Mouse (Mus musculus) small intestine, adult 2 months (tissue): ENCODE data around the gene Dock4.

Source experiments
- CTCF ChIP-seq: fragments of 200-500 bp; IDR thresholded peaks from 2 replicates; pipeline ENCODE4 v1.5.1; 2012; ENCODE audit warnings: low read depth, mild to moderate bottlenecking, control low read depth, inconsistent platforms, low read length, moderate library complexity, mixed read lengths; ENCODE audit not compliant: insufficient replicate concordance, insufficient read length; ENCODE audit errors: extremely low read depth
- POLR2A ChIP-seq: fragments of 200-500 bp; IDR thresholded peaks from 2 replicates; pipeline ENCODE4 v1.6.1; 2012; ENCODE audit warnings: low read depth, mild to moderate bottlenecking, control low read depth, inconsistent platforms, low read length, moderate library complexity

- no peak for TF ChIP-seq CTCF
- no peak for TF ChIP-seq POLR2A
Measured at GRCm38 (mm10) chr12:40788621-40789111, 342.9 kb downstream of the Dock4 start.
